Mouse (Mus musculus) brain, adult 2 months (tissue): ENCODE results near the gene Fance.
"Not testable (repeated sequence)": the region's sequence is repeated elsewhere in the genome, so short reads cannot be mapped to it uniquely, and the experiment has no call there.

Source experiments
- DNase-seq: peaks from one replicate; pipeline ENCODE4 v3.0.0; 2011; ENCODE audit warnings: low read depth, low spot score

Gene Fance

GRCm38 (mm10) chr17:28293716-28294115 is 19.6 kb upstream of the Fance start:
- DNase-seq = no peak

- DNase-seq = peak; percentile 54
Measured at GRCm38 (mm10) chr17:28294449-28295333, 18.6 kb upstream of the Fance start.

GRCm38 (mm10) chr17:28298888-28299287 is 14.4 kb upstream of the Fance start:
- DNase-seq = no peak

- DNase-seq = no peak
Measured at GRCm38 (mm10) chr17:28299669-28300320, 13.5 kb upstream of the Fance start.

DNA sequence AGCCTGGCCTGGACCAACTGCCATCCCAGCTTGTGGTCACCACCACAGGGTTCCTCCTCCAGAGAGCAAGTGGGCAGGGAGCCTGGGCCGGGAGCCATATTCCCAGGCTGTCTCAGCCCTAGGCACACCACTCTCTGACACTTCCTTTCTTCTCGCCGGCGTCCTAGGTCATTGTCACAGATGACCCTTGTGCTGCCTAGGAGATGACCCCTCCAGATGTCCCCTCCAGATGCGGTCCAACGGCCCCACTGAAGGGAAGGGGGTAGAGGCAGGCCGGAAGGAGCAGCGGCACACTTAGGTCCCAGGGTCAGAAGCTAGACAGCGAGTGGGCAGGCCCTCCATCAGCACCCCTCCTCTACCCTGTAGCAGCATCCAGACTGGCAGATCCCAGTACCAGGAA is 13.0 kb upstream of the Fance start:
- no peak for DNase-seq

- DNase-seq = no peak
Measured at GRCm38 (mm10) chr17:28300850-28301249, 12.5 kb upstream of the Fance start.

DNA sequence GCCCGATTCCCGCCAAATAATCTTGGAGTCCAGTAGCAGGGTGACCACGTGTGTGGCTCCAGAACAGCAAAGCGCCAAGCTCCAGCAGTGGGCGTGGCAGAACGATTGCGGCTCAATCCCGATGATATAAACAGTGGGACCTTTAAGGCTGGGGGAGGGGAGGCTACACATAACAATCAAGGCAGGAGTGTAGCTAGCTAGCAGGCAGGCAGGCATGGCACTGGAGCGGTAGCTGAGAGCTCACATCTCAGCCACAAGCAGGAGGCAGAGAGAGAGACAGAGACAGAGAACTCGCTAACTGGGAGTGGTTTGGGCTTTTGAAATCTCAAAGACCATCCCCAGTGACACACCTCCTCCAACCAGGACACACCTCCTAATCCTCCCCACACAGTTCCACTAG is 8.1 kb upstream of the Fance start:
- DNase-seq = no peak

DNA sequence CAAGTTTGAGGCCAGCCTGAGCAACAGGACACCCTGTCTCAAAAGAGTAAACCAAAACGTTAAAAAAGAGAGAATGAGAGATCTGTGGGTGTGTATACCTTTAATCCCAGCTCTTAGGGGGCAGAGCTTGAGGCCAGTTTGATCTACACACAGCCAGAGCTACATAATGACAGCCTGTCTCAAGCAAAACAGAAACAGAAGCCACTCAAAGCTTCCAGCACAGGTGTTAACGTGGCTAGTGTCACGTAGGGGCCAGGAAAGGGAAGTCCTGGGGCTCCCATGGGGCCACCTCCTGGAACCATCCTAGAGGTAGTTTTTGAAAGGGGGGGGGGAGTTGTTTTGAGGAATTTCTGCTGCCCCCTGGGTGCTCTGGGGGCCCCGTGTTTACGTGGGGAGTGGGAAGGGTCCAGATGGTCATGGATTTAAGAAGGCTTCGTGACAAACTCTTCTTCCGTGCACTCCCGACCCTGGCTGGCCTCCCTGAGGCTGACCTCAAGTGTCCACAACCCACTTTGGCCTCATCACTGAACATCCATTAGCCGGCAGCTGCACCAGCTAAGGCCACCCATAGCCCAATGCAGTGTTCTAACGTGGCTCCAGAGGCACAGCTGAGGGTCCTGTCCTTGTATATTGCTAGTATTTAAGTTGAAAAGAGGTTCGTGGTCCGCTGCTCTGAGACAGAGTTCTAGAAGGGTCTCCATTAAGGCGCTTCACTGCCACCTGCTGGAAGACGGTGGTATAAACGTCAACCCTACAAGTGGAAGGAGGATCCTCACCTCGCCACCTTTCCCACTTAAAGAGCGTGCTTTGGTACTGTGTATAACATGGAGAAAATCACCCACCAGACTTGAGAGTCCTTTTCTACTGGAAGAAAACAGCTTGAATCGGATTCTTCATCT is 4.8 kb upstream of the Fance start:
- DNase-seq = peak; percentile 93

GRCm38 (mm10) chr17:28310831-28311230 is 2.5 kb upstream of the Fance start:
- DNase-seq = no peak

- DNase-seq = no peak
Measured at GRCm38 (mm10) chr17:28311366-28312132, 1.8 kb upstream of the Fance start.

GRCm38 (mm10) chr17:28312232-28313211 is 797 bp upstream of the Fance start:
- DNase-seq = peak; percentile 36

GRCm38 (mm10) chr17:28313880-28314225 is 534 bp downstream of the Fance start:
- peak; percentile 65 for DNase-seq

DNA sequence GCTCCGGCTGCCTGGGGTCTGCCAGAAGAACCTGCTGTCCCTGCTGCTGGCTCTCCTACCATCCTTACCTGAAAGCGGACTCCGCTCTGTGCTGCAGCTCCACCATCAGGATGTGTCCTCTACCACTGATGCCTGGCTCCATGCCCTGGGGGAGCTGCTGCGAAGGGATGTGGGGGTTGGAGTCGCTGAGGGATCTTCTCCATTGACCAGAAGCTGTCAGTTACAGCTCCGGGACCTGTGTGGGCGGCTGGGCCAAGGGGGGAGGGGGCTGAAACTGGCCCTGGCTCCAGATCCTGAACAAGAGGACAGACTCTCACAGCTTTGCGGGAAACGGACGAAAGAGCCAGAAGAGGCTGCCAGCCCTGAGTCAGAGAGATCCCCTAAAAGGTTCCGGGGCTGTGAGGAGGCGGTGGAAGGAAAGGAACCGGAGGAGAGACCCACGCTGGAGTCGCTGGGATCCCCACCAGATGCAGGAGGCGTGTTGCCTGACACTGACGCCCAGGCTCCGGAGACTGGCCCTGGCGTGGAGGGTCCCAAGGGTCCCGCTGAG is 2.4 kb downstream of the Fance start:
- DNase-seq = peak; percentile 53

- no peak for DNase-seq
Measured at GRCm38 (mm10) chr17:28316476-28316875, 3.2 kb downstream of the Fance start.

DNA sequence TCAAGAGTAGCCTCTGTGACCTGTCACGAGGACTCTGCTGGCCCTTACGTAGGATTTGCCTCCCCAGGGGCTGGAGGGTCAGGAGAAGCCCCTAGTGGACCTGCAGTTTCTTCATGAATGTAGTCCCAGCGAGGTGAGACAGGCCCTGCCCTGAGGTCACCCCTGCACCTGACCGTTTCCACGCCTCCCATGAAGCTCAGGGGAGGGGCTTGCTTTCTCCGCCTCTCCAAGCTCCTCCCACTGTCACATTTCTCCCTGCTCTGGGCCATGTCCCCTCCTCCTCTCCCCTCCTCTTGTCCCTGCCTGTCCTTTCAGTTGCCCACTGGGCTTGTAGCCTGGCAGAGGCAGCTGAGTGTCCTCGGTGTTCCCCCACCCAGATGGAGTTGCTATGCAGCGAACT is 3.8 kb downstream of the Fance start:
- DNase-seq = no peak

- DNase-seq = no peak
Measured at GRCm38 (mm10) chr17:28317725-28318124, 4.4 kb downstream of the Fance start.

DNA sequence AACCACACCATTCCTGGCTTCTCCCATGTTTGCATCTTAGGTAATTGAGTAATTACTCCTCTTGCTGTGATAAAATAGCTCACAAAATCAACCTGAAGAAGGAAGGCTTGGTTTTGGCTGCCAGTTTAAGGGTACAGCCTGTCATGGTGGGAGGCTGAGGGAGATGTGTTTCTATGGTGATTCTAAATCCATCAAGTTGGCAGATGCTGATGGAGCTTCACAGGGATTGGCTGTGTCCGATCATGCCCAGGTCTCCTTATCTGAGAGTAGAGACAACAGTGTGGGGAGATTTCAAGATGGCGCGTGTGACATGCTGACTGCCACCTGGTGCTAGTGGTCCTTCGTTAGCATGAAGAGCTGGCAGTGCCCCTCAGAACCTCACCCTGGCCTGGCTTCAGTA is 8.4 kb downstream of the Fance start:
- peak; percentile 53 for DNase-seq

GRCm38 (mm10) chr17:28323786-28324185 is 10.5 kb downstream of the Fance start:
- DNase-seq = no peak

DNA sequence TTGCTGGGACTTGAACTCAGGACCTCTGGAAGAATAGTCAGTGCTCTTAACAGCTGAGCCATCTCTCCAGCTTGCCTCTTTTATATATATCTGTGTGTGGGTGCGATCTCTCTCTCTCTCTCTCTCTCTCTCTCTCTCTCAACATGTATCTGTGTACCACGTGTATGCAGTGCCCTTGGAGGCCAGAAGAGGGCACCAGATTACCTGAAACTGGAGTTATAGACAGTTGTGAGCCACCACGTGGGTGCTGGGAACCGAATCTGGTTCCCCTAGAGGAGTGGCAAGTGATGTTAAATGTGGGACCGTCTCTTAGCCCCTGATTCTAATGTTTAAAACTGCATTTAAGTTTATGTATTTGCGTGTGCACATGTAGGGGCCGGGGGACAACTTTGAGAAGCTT is 11.1 kb downstream of the Fance start:
- not testable (repeated sequence) for DNase-seq

GRCm38 (mm10) chr17:28325751-28326150 is 12.4 kb downstream of the Fance start:
- DNase-seq = no peak
